Mouse (Mus musculus): Measurements from ENCODE around the gene Cox7a1.

DNA sequence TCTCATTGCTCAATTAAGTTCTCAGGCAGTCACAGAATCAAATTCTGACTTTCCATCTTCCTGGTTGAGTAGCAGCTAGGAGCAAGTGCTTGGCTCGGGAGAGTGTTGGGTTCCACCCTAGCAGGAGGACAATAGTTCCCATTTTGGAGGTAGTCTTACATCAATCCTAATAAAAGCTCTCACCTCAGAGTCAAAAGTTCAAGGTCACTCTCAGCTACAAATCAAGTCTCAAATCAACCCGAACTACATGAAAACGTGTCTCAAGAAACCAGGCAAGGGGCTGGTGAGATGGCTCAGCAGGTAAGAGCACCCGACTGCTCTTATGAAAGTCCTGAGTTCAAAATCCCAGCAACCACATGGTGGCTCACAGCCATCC lies 5.2 kb downstream of the Cox7a1 start:
- TF ChIP-seq CTCF (IDR thresholded peaks at IDR 0.05; ENCODE audit: borderline replicate concordance, insufficient read depth, low read length) (no peak), POLR2A (IDR thresholded peaks at IDR 0.05; ENCODE audit: low read depth, low read length) (no peak)

All from embryonic fibroblast, embryonic 13.5 days (primary cell).